Mouse (Mus musculus): ENCODE measurements around the gene Mks1. TPM values are rescaled to one million over a fixed set of nuclear protein-coding genes. Genes with fewer than 3 reads are reported as not detected.

Gene Mks1
- polyA plus RNA-seq, 1 experiment, result 5.0 TPM

GRCm38 (mm10) chr11:87875436-87875835, 22.4 kb downstream of the Mks1 start, which contains the start of gene Epx:
Gene Epx (minus strand): TSS chr11:87875536.
- Histone ChIP-seq H3K36me3 (ENCODE audit: control insufficient read depth, insufficient read depth, low read length) (no peaks in the 10 kb centered on the region), H3K4me3 (ENCODE audit: low read depth, low read length) (no peak within 1 kb of the TSS), H3K4me1 (ENCODE audit: control insufficient read depth, insufficient read depth, insufficient read length, low read length) (peaks cover 7% of the 10 kb centered on the region; the same call in 1 of the 2 replicates), H3K27ac (ENCODE audit: insufficient read depth, low read depth, low read length) (no peak within 1 kb of the TSS), H3K27me3 (ENCODE audit: control insufficient read depth, insufficient read depth, low read length) (no peaks in the 10 kb centered on the region)
- WGBS, result 79% methylated on average over 6 of the region's 6 CpGs
- no peak for TF ChIP-seq CTCF (IDR thresholded peaks at IDR 0.05; ENCODE audit: extremely low read depth, insufficient read length, insufficient replicate concordance, low read depth, low read length)
- TF ChIP-seq POLR2A (IDR thresholded peaks at IDR 0.05; ENCODE audit: low read depth, low read length), result no peak

GRCm38 (mm10) chr11:87879826-87880225, 26.8 kb downstream of the Mks1 start:
- no peak overlapping the region for H3K27ac ChIP-seq (ENCODE audit: insufficient read depth, low read depth, low read length)
- 25% methylated on average over 9 of the region's 9 CpGs for WGBS
- H3K4me3 ChIP-seq (ENCODE audit: low read depth, low read length), result no peak overlapping the region
- no peaks in the 10 kb centered on the region for H3K27me3 ChIP-seq (ENCODE audit: control insufficient read depth, insufficient read depth, low read length)
- H3K36me3 ChIP-seq (ENCODE audit: control insufficient read depth, insufficient read depth, low read length), result no peaks in the 10 kb centered on the region
- TF ChIP-seq CTCF (IDR thresholded peaks at IDR 0.05; ENCODE audit: extremely low read depth, insufficient read length, insufficient replicate concordance, low read depth, low read length) (no peak), POLR2A (IDR thresholded peaks at IDR 0.05; ENCODE audit: low read depth, low read length) (no peak)
- peaks cover 7% of the 10 kb centered on the region; the same call in 1 of the 2 replicates for H3K4me1 ChIP-seq (ENCODE audit: control insufficient read depth, insufficient read depth, insufficient read length, low read length)

GRCm38 (mm10) chr11:87881714-87882113, 28.7 kb downstream of the Mks1 start:
- Histone ChIP-seq H3K27me3 (ENCODE audit: control insufficient read depth, insufficient read depth, low read length) (no peaks in the 10 kb centered on the region), H3K36me3 (ENCODE audit: control insufficient read depth, insufficient read depth, low read length) (no peaks in the 10 kb centered on the region), H3K27ac (ENCODE audit: insufficient read depth, low read depth, low read length) (no peak overlapping the region), H3K4me1 (ENCODE audit: control insufficient read depth, insufficient read depth, insufficient read length, low read length) (peaks cover 3% of the 10 kb centered on the region; the same call in 1 of the 2 replicates), H3K4me3 (ENCODE audit: low read depth, low read length) (no peak overlapping the region)
- TF ChIP-seq POLR2A (IDR thresholded peaks at IDR 0.05; ENCODE audit: low read depth, low read length) (no peak), CTCF (IDR thresholded peaks at IDR 0.05; ENCODE audit: extremely low read depth, insufficient read length, insufficient replicate concordance, low read depth, low read length) (no peak)
- 72% methylated on average over 4 of the region's 4 CpGs for WGBS

- Histone ChIP-seq H3K27ac (ENCODE audit: insufficient read depth, low read depth, low read length) (no peak overlapping the region), H3K27me3 (ENCODE audit: control insufficient read depth, insufficient read depth, low read length) (no peaks in the 10 kb centered on the region), H3K4me3 (ENCODE audit: low read depth, low read length) (no peak overlapping the region), H3K36me3 (ENCODE audit: control insufficient read depth, insufficient read depth, low read length) (no peaks in the 10 kb centered on the region), H3K4me1 (ENCODE audit: control insufficient read depth, insufficient read depth, insufficient read length, low read length) (peaks cover 3% of the 10 kb centered on the region; the same call in 1 of the 2 replicates)
- WGBS, result 51% methylated on average over 5 of the region's 5 CpGs
- TF ChIP-seq CTCF (IDR thresholded peaks at IDR 0.05; ENCODE audit: extremely low read depth, insufficient read length, insufficient replicate concordance, low read depth, low read length) (peak; percentile 4; the same call in 1 of the 2 replicates), POLR2A (IDR thresholded peaks at IDR 0.05; ENCODE audit: low read depth, low read length) (no peak)
These were observed 30.5 kb downstream of the Mks1 start for GRCm38 (mm10) chr11:87883493-87883892.

GRCm38 (mm10) chr11:87884856-87885255, 31.8 kb downstream of the Mks1 start:
- WGBS, result 83% methylated on average over 5 of the region's 5 CpGs
- H3K4me3 ChIP-seq (ENCODE audit: low read depth, low read length), result no peak overlapping the region
- no peak overlapping the region for H3K27ac ChIP-seq (ENCODE audit: insufficient read depth, low read depth, low read length)
- no peaks in the 10 kb centered on the region for H3K27me3 ChIP-seq (ENCODE audit: control insufficient read depth, insufficient read depth, low read length)
- H3K4me1 ChIP-seq (ENCODE audit: control insufficient read depth, insufficient read depth, insufficient read length, low read length), result peaks cover 3% of the 10 kb centered on the region; the same call in 1 of the 2 replicates
- TF ChIP-seq CTCF (IDR thresholded peaks at IDR 0.05; ENCODE audit: extremely low read depth, insufficient read length, insufficient replicate concordance, low read depth, low read length) (no peak), POLR2A (IDR thresholded peaks at IDR 0.05; ENCODE audit: low read depth, low read length) (no peak)
- no peaks in the 10 kb centered on the region for H3K36me3 ChIP-seq (ENCODE audit: control insufficient read depth, insufficient read depth, low read length)

- no peak within 1 kb of the TSS for H3K27ac ChIP-seq (ENCODE audit: insufficient read depth, low read depth, low read length)
- 85% methylated on average over 6 of the region's 6 CpGs for WGBS
- TF ChIP-seq POLR2A (IDR thresholded peaks at IDR 0.05; ENCODE audit: low read depth, low read length) (no peak), CTCF (IDR thresholded peaks at IDR 0.05; ENCODE audit: extremely low read depth, insufficient read length, insufficient replicate concordance, low read depth, low read length) (no peak)
These were observed 39.2 kb downstream of the Mks1 start, which contains the start of gene Olfr462 for GRCm38 (mm10) chr11:87892168-87892567. Gene Olfr462 (minus strand): TSS chr11:87892268.

GRCm38 (mm10) chr11:87897287-87897686, 44.3 kb downstream of the Mks1 start, which contains the start of gene Olfr463:
Gene Olfr463 (minus strand): TSS chr11:87897387.
- Histone ChIP-seq H3K27ac (ENCODE audit: insufficient read depth, low read depth, low read length) (no peak within 1 kb of the TSS), H3K27me3 (ENCODE audit: control insufficient read depth, insufficient read depth, low read length) (no peaks in the 10 kb centered on the region), H3K36me3 (ENCODE audit: control insufficient read depth, insufficient read depth, low read length) (no peaks in the 10 kb centered on the region), H3K4me3 (ENCODE audit: low read depth, low read length) (no peak within 1 kb of the TSS), H3K4me1 (ENCODE audit: control insufficient read depth, insufficient read depth, insufficient read length, low read length) (no peaks in the 10 kb centered on the region)
- TF ChIP-seq POLR2A (IDR thresholded peaks at IDR 0.05; ENCODE audit: low read depth, low read length) (no peak), CTCF (IDR thresholded peaks at IDR 0.05; ENCODE audit: extremely low read depth, insufficient read length, insufficient replicate concordance, low read depth, low read length) (no peak)

More at GRCm38 (mm10) chr11:87892168-87892567, 39.2 kb downstream of the Mks1 start, which contains the start of gene Olfr462:
- Histone ChIP-seq H3K36me3 (ENCODE audit: control insufficient read depth, insufficient read depth, low read length) (no peaks in the 10 kb centered on the region), H3K4me3 (ENCODE audit: low read depth, low read length) (no peak within 1 kb of the TSS), H3K4me1 (ENCODE audit: control insufficient read depth, insufficient read depth, insufficient read length, low read length) (no peaks in the 10 kb centered on the region), H3K27me3 (ENCODE audit: control insufficient read depth, insufficient read depth, low read length) (no peaks in the 10 kb centered on the region)

Measured in small intestine, adult 2 months (tissue).